Mouse (Mus musculus): ENCODE results near the gene Ust.

The Ust gene

DNA sequence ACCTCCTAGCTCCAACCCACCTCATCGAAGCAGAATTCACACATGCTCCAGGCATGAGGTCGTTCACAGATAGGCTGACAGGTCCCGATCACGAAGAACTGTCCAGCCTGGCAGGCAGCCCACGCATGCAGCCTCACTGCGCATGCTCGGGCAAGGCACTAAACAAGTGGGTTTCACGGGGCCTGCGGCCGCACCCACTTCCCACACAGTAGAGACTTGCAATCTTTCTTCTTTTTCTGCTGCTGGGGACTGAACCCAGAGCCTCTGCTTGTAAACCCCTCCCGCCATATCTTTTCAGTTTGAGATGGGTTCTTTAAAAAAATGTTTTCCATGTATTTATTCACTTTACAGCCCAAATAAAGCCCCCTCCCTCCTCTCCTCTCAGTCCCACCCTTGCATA, 347.1 kb downstream of the Ust start:
- DNase-seq = no peak

Data from kidney, postnatal 4 days (tissue).